Mouse (Mus musculus) myocyte (in vitro differentiated cells): ENCODE measurements around the gene Lzic.

Source experiments
- MYOD1 ChIP-seq, 3 experiments: IDR thresholded peaks; one replicate each; pipeline ENCODE4 v1.6.1; 2011; ENCODE audit warnings: control low read depth in 2 of 3, low read depth in 2 of 3, mild to moderate bottlenecking in 2 of 3, moderate library complexity in 1 of 3; ENCODE audit not compliant: insufficient read length in 2 of 3, control insufficient read depth in 1 of 3
- POLR2A ChIP-seq: IDR thresholded peaks from one replicate; pipeline ENCODE4 v1.6.1; 2011; ENCODE audit warnings: low read depth, mild to moderate bottlenecking, control low read depth, moderate library complexity; ENCODE audit not compliant: insufficient read length
- TCF12 ChIP-seq: IDR thresholded peaks from one replicate; pipeline ENCODE4 v1.6.1; 2011; ENCODE audit warnings: mild to moderate bottlenecking, control low read depth; ENCODE audit not compliant: poor library complexity, insufficient read depth, severe bottlenecking
- USF1 ChIP-seq: IDR thresholded peaks from one replicate; pipeline ENCODE4 v1.6.1; 2011; ENCODE audit warnings: low read depth, mild to moderate bottlenecking, control low read depth, moderate library complexity

- no peak for TF ChIP-seq POLR2A
- no peak for TF ChIP-seq USF1
- TF ChIP-seq TCF12, result no peak
- no peak for TF ChIP-seq MYOD1 (IDR thresholded peaks at IDR 0.05; ENCODE audit: control insufficient read depth in 1 of 3, insufficient read length in 2 of 3, low read depth in 2 of 3)
Observed at GRCm38 (mm10) chr4:149515706-149516105, 30.7 kb downstream of the Lzic start.
